Mouse (Mus musculus): Measurements from ENCODE around the gene S100a16.
A peak's percentile ranks its signal among the peaks of the same experiment; 100 is the strongest.

S100a16 gene

DNA sequence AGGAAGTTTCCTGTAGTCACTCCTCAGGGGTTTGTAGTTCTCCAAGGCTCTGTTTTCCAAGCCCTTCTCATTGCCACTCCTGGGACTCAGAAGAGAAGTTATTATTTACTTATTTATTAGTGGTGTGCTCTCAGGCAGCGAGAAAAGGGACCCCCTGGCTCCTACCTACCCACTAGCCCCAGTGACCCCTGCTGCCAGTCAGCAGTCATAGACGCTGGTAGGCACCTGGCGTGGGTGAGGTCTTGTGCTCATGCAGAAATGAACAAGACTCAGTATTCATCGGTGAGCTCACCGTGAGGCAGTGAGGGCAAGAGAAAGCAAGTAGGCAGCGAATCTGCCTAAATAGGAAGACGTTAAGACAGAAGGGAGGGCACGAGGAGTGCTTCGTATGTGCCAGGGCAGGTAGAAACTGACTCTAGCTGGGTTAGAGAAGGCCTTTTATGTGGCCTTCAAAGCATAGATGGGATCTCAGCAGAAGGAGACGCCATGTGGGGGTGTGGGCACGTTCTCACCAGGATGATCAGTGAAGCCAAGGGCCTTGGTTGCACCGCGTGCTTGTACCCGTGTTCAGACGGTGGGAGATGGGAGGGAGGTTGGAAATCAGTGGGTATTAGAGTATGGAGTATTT lies 49.1 kb downstream of the S100a16 start:
- DNase-seq (ENCODE audit: low spot score), result no peak

DNA sequence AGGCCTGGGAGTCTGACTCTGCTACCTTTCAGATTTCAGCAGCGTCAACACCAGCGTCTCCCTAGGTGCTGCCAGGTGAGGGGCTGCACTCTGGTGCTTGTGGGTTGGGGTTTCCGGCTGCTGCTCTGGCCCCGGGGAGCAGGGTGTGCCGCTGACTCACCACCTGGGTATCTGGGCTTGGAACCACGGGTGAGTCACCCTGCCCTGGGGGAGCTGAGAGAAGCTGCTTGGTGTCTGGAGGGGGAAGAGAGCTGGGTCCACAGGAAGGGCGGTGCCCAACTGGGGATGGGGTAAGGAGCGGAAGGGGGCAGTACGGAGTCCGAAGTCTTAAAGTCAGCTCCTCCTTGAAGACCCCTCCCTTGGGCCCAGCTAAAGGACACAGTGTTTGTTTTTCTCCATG lies 49.9 kb downstream of the S100a16 start:
- DNase-seq (ENCODE audit: low spot score), result peak; percentile 84

DNA sequence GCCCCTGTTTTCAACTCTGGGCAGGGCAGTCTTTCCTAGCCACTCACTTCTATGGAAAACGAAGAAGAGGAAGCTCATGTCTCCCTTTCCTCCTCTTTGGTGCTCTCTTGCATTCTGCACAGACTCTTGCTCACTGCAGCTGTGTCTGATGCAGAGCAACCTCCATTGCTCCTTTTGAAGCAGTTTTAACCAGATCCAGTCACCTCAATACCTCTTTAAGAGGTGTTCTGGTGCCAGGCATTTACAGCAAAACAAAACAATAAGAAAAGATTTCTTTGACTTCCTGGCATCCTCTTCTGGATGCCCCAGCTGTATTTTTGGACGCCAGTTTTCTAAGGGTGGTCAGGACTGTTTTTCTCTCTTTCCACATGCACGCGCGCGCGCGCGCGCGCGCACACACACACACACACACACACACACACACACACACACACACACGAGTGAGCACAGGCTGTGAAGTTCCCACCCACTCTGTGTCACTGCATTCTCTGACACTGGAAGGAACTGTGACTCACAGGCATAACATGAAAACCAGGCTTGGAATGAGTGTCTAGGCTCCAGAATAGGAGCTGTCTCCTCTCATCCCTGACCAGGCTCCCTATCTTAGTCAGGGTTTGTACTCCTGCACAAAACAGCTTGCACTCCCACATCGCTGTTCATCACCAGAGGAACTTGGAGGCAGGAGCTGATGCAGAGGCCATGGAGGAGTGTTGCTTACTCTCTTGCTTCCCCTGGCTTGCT lies 50.5 kb downstream of the S100a16 start:
- DNase-seq (ENCODE audit: low spot score), result no peak

DNA sequence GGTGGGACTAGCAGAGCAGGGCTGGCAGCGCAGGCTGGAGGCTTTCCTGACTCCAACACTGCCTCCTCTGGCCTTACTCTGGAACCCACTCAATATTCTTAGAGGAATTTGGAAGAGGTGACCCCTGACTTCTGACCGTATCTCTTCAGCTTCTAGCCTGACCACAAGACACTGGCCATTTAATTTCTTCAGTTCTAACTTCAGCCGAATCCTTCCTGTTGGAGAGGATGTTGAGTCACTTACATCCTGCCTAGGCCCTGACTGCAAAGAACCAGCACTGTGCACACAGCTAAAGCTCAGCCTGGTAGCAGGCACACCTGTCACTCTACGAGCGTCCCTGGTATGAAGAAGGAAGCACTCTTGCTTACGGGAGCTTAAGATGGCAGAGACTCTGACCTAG lies 52.3 kb downstream of the S100a16 start:
- DNase-seq (ENCODE audit: low spot score), result no peak

DNA sequence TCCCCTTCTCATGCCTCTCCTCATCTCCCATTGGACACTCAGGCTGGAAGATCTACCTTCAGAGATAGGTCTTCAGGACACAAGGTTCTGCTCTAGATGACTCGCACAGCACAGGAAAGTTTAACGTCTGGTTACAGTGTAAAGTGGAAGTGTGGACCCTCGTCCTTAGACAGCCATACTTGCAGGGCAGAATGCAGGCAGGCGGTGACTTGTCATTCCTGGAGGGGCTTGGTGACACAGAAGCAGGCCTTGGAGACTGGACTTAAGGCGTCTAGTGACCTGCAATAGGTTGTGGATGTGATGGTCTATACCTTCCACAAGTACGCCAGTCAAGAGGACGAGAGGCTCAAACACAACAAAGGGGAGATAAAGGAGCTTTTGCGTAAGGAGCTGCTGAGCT lies 52.9 kb downstream of the S100a16 start, which contains the start of gene S100a2:
Gene S100a2, plus strand, starts transcription at position 301 of the 400 bp plus-strand sequence.
- no peak for DNase-seq (ENCODE audit: low spot score)
